Mouse (Mus musculus) ES-Bruce4 (cell line): Measurements from ENCODE around the gene Cdkal1. TPM values are rescaled to one million over a fixed set of nuclear protein-coding genes. Genes with fewer than 3 reads are reported as not detected.

Experiments
- H3K27ac ChIP-seq: 2 replicates; pipeline ENCODE4 v1.5.1; 2012; ENCODE audit warnings: low read length, inconsistent platforms; ENCODE audit not compliant: insufficient read depth
- H3K27me3 ChIP-seq: 2 replicates; pipeline ENCODE4 v1.6.1; 2012; ENCODE audit warnings: mild to moderate bottlenecking, low read length, inconsistent platforms; ENCODE audit not compliant: control insufficient read depth, poor library complexity, insufficient read depth, severe bottlenecking
- H3K36me3 ChIP-seq: 2 replicates; pipeline ENCODE4 v1.6.1; 2012; ENCODE audit warnings: inconsistent platforms, mild to moderate bottlenecking, low read length, moderate library complexity; ENCODE audit not compliant: control insufficient read depth, poor library complexity, insufficient read depth, severe bottlenecking
- H3K4me1 ChIP-seq: one replicate; pipeline ENCODE4 v1.8.1; 2011; ENCODE audit warnings: low read length; ENCODE audit not compliant: control insufficient read depth, insufficient read depth
- H3K4me3 ChIP-seq: 2 replicates; pipeline ENCODE4 v1.5.1; 2011; ENCODE audit warnings: low read depth, mild to moderate bottlenecking, low read length
- H3K9ac ChIP-seq: 2 replicates; pipeline ENCODE4 v1.6.1; 2012; ENCODE audit warnings: low read depth, mild to moderate bottlenecking, inconsistent platforms; ENCODE audit not compliant: poor library complexity, severe bottlenecking
- H3K9me3 ChIP-seq: replicated peaks from 2 replicates; pipeline ENCODE4 v1.6.1; 2012; ENCODE audit warnings: mild to moderate bottlenecking, low read length, inconsistent platforms; ENCODE audit not compliant: control insufficient read depth, poor library complexity, insufficient read depth, severe bottlenecking
- CTCF ChIP-seq: IDR thresholded peaks from one replicate; pipeline ENCODE4 v1.8.1; 2011; ENCODE audit warnings: low read depth, low read length
- EP300 ChIP-seq: IDR thresholded peaks from 2 replicates; pipeline ENCODE4 v1.6.1; 2011; ENCODE audit warnings: low read depth, low read length; ENCODE audit not compliant: insufficient read depth
- POLR2A ChIP-seq: IDR thresholded peaks from one replicate; pipeline ENCODE4 v1.8.1; 2011; ENCODE audit warnings: low read length; ENCODE audit not compliant: insufficient read depth
- polyA plus RNA-seq: library from polyadenylated mRNA; stranded (reverse); fragments of >200 nt; gene quantifications from 2 replicates; pipeline ENCODE4 v1.2.4, GENCODE M21; 2011; ENCODE audit warnings: low read depth; ENCODE audit not compliant: missing spikeins, insufficient read depth, insufficient read length

Cdkal1 gene
- polyA plus RNA-seq, 1 experiment, result 43.4 TPM

DNA sequence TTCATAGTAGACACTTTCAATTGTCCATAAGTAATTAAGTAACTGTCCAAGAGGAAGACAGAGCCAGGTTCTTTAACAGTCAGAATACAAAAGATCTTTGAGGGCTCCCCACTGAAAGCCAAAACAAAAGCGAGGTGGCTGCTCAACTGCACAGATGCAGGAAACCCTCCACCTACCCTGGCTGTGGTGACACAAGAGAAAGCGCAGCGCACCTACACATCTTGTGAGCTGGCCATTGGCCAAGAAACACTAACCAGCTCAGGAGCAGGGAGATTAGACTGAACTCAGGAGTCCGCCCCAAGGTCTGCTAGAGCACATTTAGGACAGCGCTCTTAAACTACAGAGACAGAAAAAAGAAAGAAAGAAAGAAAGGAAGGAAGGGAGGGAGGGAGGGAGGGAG is 226.9 kb downstream of the Cdkal1 start:
- TF ChIP-seq EP300 (no peak), CTCF (no peak), POLR2A (no peak)
- no peaks in the 10 kb centered on the region for H3K4me1 ChIP-seq
- no peaks in the 10 kb centered on the region for H3K27me3 ChIP-seq
- H3K27ac ChIP-seq, result no peak overlapping the region
- no peaks in the 10 kb centered on the region for H3K9me3 ChIP-seq
- no peak overlapping the region for H3K4me3 ChIP-seq
- no peak overlapping the region for H3K9ac ChIP-seq
- no peaks in the 10 kb centered on the region for H3K36me3 ChIP-seq

DNA sequence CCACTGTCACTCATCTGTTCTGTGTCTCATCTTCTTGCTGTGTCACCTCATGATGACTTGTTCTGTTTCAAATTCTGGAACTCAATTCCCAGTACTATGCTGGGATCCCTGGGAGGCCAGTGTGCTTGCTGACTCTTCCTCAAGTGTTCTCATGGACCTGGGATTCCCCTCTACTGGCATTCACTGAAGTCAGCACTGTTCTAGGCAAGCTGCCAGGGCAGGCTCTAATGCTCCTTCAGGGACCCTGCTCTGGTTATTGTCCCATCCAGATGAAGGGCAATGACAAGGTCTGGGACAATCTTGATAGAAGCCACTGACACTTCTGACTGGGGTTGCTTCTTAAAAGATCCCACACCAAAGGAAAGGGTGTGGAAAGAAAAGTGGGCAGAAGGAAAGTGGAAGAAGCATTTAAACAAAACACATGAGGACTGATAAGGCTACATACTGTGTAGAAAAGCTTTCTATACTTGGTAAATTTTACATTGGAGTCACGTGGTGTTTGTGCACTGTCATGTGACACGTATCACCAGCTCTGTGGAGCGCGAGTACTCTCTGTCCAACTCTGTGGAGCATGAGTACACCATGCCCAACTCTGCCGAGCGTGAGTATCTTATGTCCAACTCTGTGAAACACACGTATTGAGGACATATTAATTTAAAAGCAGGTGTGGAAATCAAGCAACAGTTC is 227.9 kb downstream of the Cdkal1 start:
- Histone ChIP-seq H3K4me1 (no peaks in the 10 kb centered on the region), H3K9me3 (no peaks in the 10 kb centered on the region), H3K27me3 (no peaks in the 10 kb centered on the region), H3K9ac (no peak overlapping the region), H3K27ac (no peak overlapping the region), H3K36me3 (no peaks in the 10 kb centered on the region), H3K4me3 (no peak overlapping the region)
- TF ChIP-seq EP300, result no peak
- TF ChIP-seq CTCF, result no peak
- TF ChIP-seq POLR2A, result no peak

DNA sequence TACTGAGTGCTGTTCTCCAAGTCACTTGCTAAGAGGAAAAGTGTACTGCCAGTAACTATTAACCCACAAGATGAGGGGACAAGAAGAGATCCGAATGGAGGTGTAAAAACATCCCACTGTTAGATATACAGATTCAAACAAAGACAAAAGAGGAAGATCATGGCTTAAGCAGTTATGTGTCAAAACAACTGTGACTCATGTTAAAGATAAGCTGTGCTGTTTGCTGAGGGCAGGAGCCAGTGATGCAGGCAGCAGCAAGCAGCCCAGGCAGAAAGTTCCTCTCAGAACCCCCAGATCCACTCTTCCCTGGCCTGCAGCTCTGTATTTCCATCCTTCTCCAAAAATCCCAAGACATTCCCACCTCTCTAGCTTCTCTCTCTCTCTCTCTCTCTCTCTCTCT is 230.5 kb downstream of the Cdkal1 start:
- no peaks in the 10 kb centered on the region for H3K9me3 ChIP-seq
- H3K4me1 ChIP-seq, result no peaks in the 10 kb centered on the region
- no peak overlapping the region for H3K4me3 ChIP-seq
- no peak overlapping the region for H3K9ac ChIP-seq
- no peaks in the 10 kb centered on the region for H3K36me3 ChIP-seq
- TF ChIP-seq EP300 (no peak), POLR2A (no peak), CTCF (no peak)
- H3K27ac ChIP-seq, result no peak overlapping the region
- H3K27me3 ChIP-seq, result no peaks in the 10 kb centered on the region

DNA sequence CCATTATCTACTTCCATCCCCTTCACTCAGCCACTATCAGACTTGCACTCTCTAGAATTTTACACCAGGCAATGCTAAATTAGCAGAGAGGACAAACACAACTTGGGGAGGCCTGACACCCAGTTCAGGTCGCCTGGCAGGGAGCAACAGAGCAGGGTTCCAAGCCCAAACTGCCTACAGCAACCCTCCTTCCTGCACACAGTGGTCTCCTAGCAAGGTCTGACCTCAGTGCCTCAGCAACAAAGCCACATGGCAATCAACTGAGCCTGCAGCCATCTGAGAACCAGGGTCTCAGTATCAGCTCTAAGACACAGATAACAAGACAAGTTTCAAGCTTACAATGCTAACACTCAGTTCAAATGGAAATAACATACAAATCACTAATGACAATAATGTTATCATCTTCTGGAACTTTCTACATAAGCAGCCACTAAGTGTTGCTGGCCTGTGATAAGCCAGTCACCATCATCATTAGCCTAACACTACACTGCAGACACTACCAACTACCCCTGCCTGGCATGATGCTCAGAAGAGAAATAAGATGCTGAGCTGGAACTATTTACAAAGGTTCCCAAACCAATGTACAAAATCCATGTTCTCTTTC is 231.7 kb downstream of the Cdkal1 start:
- H3K27me3 ChIP-seq, result no peaks in the 10 kb centered on the region
- H3K36me3 ChIP-seq, result no peaks in the 10 kb centered on the region
- H3K27ac ChIP-seq, result no peak overlapping the region
- no peak for TF ChIP-seq CTCF
- TF ChIP-seq POLR2A, result no peak
- no peak for TF ChIP-seq EP300
- H3K9ac ChIP-seq, result no peak overlapping the region
- H3K9me3 ChIP-seq, result no peaks in the 10 kb centered on the region
- no peak overlapping the region for H3K4me3 ChIP-seq
- no peaks in the 10 kb centered on the region for H3K4me1 ChIP-seq

DNA sequence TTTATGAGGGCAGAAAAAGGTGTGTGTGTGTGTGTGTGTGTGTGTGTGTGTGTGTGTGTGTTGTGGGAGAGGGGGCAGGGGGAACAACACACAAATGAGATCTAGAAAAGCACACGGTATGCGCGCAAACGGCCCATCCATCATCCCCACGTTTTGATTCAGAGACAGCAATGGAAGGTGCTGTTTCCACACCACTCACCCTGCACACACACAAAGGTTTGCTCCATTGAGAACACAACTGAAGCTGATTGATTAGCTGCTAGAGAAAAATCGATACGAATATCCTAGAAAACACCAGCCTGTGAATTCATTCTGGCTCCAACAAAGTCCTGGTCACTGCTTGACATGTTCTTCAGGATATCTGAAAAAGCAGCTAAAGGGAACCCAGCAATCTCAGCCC is 233.6 kb downstream of the Cdkal1 start:
- Histone ChIP-seq H3K27me3 (no peaks in the 10 kb centered on the region), H3K4me1 (no peaks in the 10 kb centered on the region), H3K36me3 (no peaks in the 10 kb centered on the region), H3K4me3 (no peak overlapping the region), H3K9ac (no peak overlapping the region), H3K27ac (no peak overlapping the region), H3K9me3 (no peaks in the 10 kb centered on the region)
- TF ChIP-seq POLR2A (no peak), CTCF (no peak), EP300 (no peak)

DNA sequence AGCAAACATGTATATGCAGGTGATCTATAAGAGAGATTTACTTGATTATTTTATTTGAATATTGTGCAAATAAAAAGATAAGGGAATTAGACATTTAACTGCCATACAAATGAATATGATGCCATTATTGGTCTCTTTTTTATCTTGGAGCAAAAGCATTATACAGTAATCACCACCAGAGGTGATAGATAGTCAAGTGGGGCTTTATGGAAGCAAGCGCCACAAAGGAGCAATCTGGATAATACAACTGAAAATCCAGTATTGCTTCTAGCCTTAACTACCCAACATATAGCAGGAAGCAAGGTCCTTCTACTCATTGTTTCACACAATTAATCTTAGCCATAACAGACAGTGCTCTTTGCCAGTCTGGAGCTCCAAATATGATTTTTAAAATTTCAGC is 234.1 kb downstream of the Cdkal1 start:
- no peak overlapping the region for H3K4me3 ChIP-seq
- no peaks in the 10 kb centered on the region for H3K4me1 ChIP-seq
- H3K36me3 ChIP-seq, result no peaks in the 10 kb centered on the region
- TF ChIP-seq POLR2A, result no peak
- no peak for TF ChIP-seq CTCF
- no peak for TF ChIP-seq EP300
- no peak overlapping the region for H3K27ac ChIP-seq
- H3K9ac ChIP-seq, result no peak overlapping the region
- no peaks in the 10 kb centered on the region for H3K27me3 ChIP-seq
- H3K9me3 ChIP-seq, result no peaks in the 10 kb centered on the region
